ENCODE assay signal across 17 mouse cellular contexts in the genomic region with DNA sequence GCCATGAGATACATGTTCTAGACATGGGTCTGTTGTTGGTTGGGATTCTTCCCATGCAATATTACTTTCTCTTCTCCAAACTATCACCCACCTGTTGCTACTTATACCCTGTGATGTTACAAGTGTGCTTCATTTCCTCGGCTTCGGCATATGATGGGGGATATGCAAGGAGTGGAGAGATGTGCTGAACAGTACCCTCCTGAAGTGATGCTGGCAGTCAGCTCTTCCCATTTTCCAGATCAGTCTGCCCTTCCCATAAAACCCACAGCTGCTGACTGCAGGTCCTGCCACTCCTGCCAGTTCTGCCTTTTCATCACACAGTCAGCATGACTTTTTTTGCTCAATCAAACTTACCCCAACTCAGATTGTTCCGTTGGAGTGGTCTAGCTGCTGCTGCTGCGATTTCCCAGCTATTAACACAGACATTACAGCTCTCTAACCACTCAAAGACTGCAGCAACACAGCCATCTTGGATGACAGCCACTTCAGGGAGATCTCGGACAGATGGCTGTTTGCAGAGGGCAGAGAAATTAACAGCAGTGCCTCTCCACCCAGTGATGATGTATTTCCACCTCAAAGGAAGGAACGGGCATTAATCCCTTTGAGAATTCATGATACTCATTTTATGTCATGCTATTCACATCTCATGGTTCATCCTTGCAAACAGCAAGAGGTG.
DNase-seq lines count a peak whose midpoint lies in the region; ATAC-seq and TF ChIP-seq lines count a peak whose summit lies in the region.
"Had no signal": no experiment of that assay in that cellular context is flagged by ENCODE, and none has a peak within 500 bp of the region (broad histone marks: within the 10 kb centered on the region; RNA-seq: fewer than 3 reads in every experiment).

No protein-coding gene starts in this region.

- 8% methylated on average over 6 of the region's 6 CpGs for WGBS in cerebellum, adult 2 months
- 56% methylated on average over 6 of the region's 6 CpGs for WGBS in forebrain, embryonic 16.5 days

- TF ChIP-seq CTCF in layer of hippocampus, adult 2 months (conservative IDR thresholded peaks at IDR 0.05), result no peak
- no peak for TF ChIP-seq CTCF in cerebellum, adult 2 months (IDR thresholded peaks at IDR 0.05; ENCODE audit: borderline replicate concordance, insufficient read depth, low read depth, low read length)

- H3K27me3 ChIP-seq in cerebellum, adult 2 months (ENCODE audit: control insufficient read depth, insufficient read depth, low read length), result no peaks in the 10 kb centered on the region
- H3K27me3 ChIP-seq in forebrain, embryonic 16.5 days (replicated peaks; ENCODE audit: control insufficient read depth, insufficient read depth, low read length), result no peaks in the 10 kb centered on the region
- H3K27me3 ChIP-seq: heart, embryonic 12.5 days; limb, embryonic 15.5 days; neural tube, embryonic 12.5 days had no signal

- no peak for DNase-seq in layer of hippocampus, adult 2 months (ENCODE audit: low spot score in 2 of 2)
- DNase-seq in layer of hippocampus, postnatal 36 days, result no peak
- DNase-seq in cerebellum, adult 2 months, result peak; percentile 55 to 76
- DNase-seq in ovary, postnatal 14 days (ENCODE audit: low spot score), result no peak
- no peak for DNase-seq in adrenal gland, adult 8-10 months
- DNase-seq: adrenal gland, postnatal 25 days; gastrocnemius, postnatal 25 days; lung, postnatal 14 days had no signal

- no peaks in the 10 kb centered on the region for H3K36me3 ChIP-seq in forebrain, embryonic 16.5 days (ENCODE audit: control insufficient read depth, insufficient read depth)
- H3K36me3 ChIP-seq: heart, embryonic 12.5 days; limb, embryonic 15.5 days; neural tube, embryonic 12.5 days had no signal

- H3K4me2 ChIP-seq in forebrain, embryonic 16.5 days (ENCODE audit: low read length), result no peak overlapping the region
- H3K4me2 ChIP-seq: heart, embryonic 12.5 days; limb, embryonic 15.5 days; neural tube, embryonic 12.5 days had no signal

- peak overlapping the region; percentile 41; the same call in 1 of the 2 replicates for H3K27ac ChIP-seq in layer of hippocampus, adult 2 months
- no peak overlapping the region for H3K27ac ChIP-seq in cerebellum, adult 2 months (ENCODE audit: insufficient read depth, low read length)
- H3K27ac ChIP-seq in forebrain, embryonic 16.5 days (ENCODE audit: low read length), result no peak overlapping the region
- H3K27ac ChIP-seq: kidney, postnatal 0 days; limb, embryonic 15.5 days; neural tube, embryonic 12.5 days had no signal

- H3K4me3 ChIP-seq in layer of hippocampus, adult 2 months, result no peak overlapping the region
- no peak overlapping the region for H3K4me3 ChIP-seq in cerebellum, adult 2 months (replicated peaks; ENCODE audit: insufficient read depth, low read depth, low read length)
- no peak overlapping the region for H3K4me3 ChIP-seq in forebrain, embryonic 16.5 days (replicated peaks; ENCODE audit: low read length)
- H3K4me3 ChIP-seq: heart, embryonic 12.5 days; limb, embryonic 15.5 days; neural tube, embryonic 12.5 days had no signal

- H3K9ac ChIP-seq in forebrain, embryonic 16.5 days (replicated peaks; ENCODE audit: low read depth, low read length), result no peak overlapping the region
- H3K9ac ChIP-seq: heart, embryonic 12.5 days; limb, embryonic 15.5 days; neural tube, embryonic 12.5 days had no signal

- TF ChIP-seq POLR2A in cerebellum, adult 2 months (IDR thresholded peaks at IDR 0.05; ENCODE audit: borderline replicate concordance, insufficient read depth, low read length), result no peak

- no peaks in the 10 kb centered on the region for H3K4me1 ChIP-seq in cerebellum, adult 2 months (ENCODE audit: control insufficient read depth, insufficient read depth, low read length)
- no peaks in the 10 kb centered on the region for H3K4me1 ChIP-seq in forebrain, embryonic 16.5 days (replicated peaks; ENCODE audit: control insufficient read depth, insufficient read depth, low read length)
- H3K4me1 ChIP-seq: heart, embryonic 12.5 days; limb, embryonic 15.5 days; neural tube, embryonic 12.5 days had no signal

- no peaks in the 10 kb centered on the region for H3K9me3 ChIP-seq in forebrain, embryonic 16.5 days (ENCODE audit: control insufficient read depth, low read length)
- H3K9me3 ChIP-seq: heart, embryonic 12.5 days; limb, embryonic 15.5 days; neural tube, embryonic 12.5 days had no signal

- ATAC-seq in cerebellum, adult (ENCODE audit: insufficient number of reproducible peaks, low FRiP score, low TSS enrichment), result peak; percentile 91
- peak; percentile 73 for ATAC-seq in forebrain, embryonic 16.5 days
- ATAC-seq: activated CD4-positive, CD25-positive, alpha-beta regulatory T cell, adult 4 months; intestine, postnatal 0 days; Patski had no signal

Comparison
In these comparisons a context has a peak if more than half of its experiments do, and no peak if none do; other contexts are left out.
1. DNase-seq: peak in cerebellum, adult 2 months (2 of 2); none in layer of hippocampus, adult 2 months (0 of 2), layer of hippocampus, postnatal 36 days (0 of 2), ovary, postnatal 14 days (single experiment) and adrenal gland, adult 8-10 months (single experiment).